In the genomic region with DNA sequence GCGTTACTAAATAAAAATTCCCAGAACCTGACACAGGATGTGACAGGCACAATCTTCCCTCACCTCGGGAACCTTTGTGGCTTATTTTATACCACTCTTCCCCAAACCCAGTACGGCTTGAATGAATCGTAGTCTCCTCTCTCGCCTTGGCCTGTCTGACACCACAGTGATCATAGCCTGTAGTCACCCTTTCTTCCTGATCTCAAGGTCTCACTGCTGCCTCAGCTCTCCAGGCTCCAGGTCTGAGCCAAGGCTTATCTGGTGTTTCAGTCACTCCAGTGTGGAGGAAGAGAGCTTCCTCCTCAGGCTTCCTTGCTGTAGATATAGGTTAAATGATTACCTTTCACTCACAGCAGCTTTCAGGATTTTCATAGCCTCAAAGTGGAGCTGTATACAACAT, we compare ENCODE assay signal across 22 mouse cellular contexts. TPM values are rescaled to one million over a fixed set of nuclear protein-coding genes. Genes with fewer than 3 reads are reported as not detected.
DNase-seq lines count a peak whose midpoint lies in the region; ATAC-seq lines count a peak whose summit lies in the region.
"Had no signal": no experiment of that assay in that cellular context is flagged by ENCODE, and none has a peak within 500 bp of the region (broad histone marks: within the 10 kb centered on the region; RNA-seq: fewer than 3 reads in every experiment).

No protein-coding gene starts in this region.

- H3K9me3 ChIP-seq in megakaryocyte, embryonic 14.5 days, result no peaks in the 10 kb centered on the region
- H3K9me3 ChIP-seq: embryonic facial prominence, embryonic 10.5 days; forebrain, embryonic 12.5 days; G1E; hindbrain, embryonic 13.5 days; intestine, embryonic 15.5 days; limb, embryonic 13.5 days; midbrain, embryonic 13.5 days; neural tube, embryonic 13.5 days had no signal

- ATAC-seq in megakaryocyte, adult 5-6 weeks (ENCODE audit: poor library complexity, severe bottlenecking), result no peak
- ATAC-seq in megakaryocyte-erythroid progenitor cell, adult 5-6 weeks (replicated peaks; ENCODE audit: low FRiP score, low TSS enrichment, poor library complexity, severe bottlenecking), result no peak
- ATAC-seq: intestine, embryonic 15.5 days; midbrain, embryonic 13.5 days had no signal

- peaks cover 29% of the 10 kb centered on the region for H3K4me1 ChIP-seq in megakaryocyte, embryonic 14.5 days
- H3K4me1 ChIP-seq: embryonic facial prominence, embryonic 10.5 days; forebrain, embryonic 12.5 days; hindbrain, embryonic 13.5 days; intestine, embryonic 15.5 days; limb, embryonic 13.5 days; midbrain, embryonic 13.5 days; neural tube, embryonic 13.5 days had no signal

- peak; percentile 65 to 84 for DNase-seq in adrenal gland, adult (ENCODE audit: inconsistent age in 2 of 2, low spot score in 1 of 2)
- no peak for DNase-seq in adrenal gland, postnatal 4 days (ENCODE audit: low spot score in 2 of 2)
- peak; percentile 29 for DNase-seq in induced T-regulatory cell, adult 2 months (ENCODE audit: low read depth)
- no peak for DNase-seq in thymus, postnatal 4 days
- no peak for DNase-seq in frontal cortex, postnatal 14 days (ENCODE audit: low spot score in 2 of 2)
- DNase-seq: cerebellum, adult 2 months; cerebellum, postnatal 36 days; gastrocnemius, postnatal 10 days; heart, adult 18-20 months; kidney, postnatal 4 days; right cerebral cortex, adult 18-20 months had no signal

- peak overlapping the region; percentile 84 for H3K4me3 ChIP-seq in megakaryocyte, embryonic 14.5 days (replicated peaks)
- H3K4me3 ChIP-seq: embryonic facial prominence, embryonic 10.5 days; forebrain, embryonic 12.5 days; hindbrain, embryonic 13.5 days; intestine, embryonic 15.5 days; limb, embryonic 13.5 days; midbrain, embryonic 13.5 days; neural tube, embryonic 13.5 days had no signal

- peaks cover 75% of the 10 kb centered on the region for H3K36me3 ChIP-seq in megakaryocyte, embryonic 14.5 days (replicated peaks; ENCODE audit: low read length)

- no peaks in the 10 kb centered on the region for H3K27me3 ChIP-seq in megakaryocyte, embryonic 14.5 days (replicated peaks)
- H3K27me3 ChIP-seq: forebrain, embryonic 12.5 days; hindbrain, embryonic 13.5 days; intestine, embryonic 15.5 days; limb, embryonic 13.5 days; midbrain, embryonic 13.5 days; neural tube, embryonic 13.5 days had no signal

RNA-seq across cellular contexts. Expression of a gene that starts 25.3 kb away (rescaled TPM):
- 100 to 1,000 TPM; 104 to 111 TPM for total RNA-seq in adrenal gland, postnatal 4 days (2021)
- 4.4 and 8.2 TPM in 2 replicates for polyA plus RNA-seq in megakaryocyte, embryonic 14.5 days (2012; ENCODE audit: insufficient read depth, low replicate concordance)
- total RNA-seq in megakaryocyte, adult 5-6 weeks (2015), result 61.6 and 69.6 TPM in 2 replicates
- 77.3 and 80.9 TPM in 2 replicates for total RNA-seq in megakaryocyte, adult 5-6 weeks (2017)
- 56.3 and 62.2 TPM in 2 replicates for total RNA-seq in megakaryocyte-erythroid progenitor cell, adult 5-6 weeks (2014; fragmentation: Nextera tagmentation)
- total RNA-seq in megakaryocyte-erythroid progenitor cell, adult 5-6 weeks (2017), result 55.2 and 81.3 TPM in 2 replicates

Comparison
In these comparisons a context has a peak if more than half of its experiments do, and no peak if none do; other contexts are left out.
1. DNase-seq: peak in adrenal gland, adult (2 of 2) and induced T-regulatory cell, adult 2 months (single experiment); none in adrenal gland, postnatal 4 days (0 of 2), thymus, postnatal 4 days (single experiment) and frontal cortex, postnatal 14 days (0 of 2).